Mouse (Mus musculus) olfactory bulb, adult 2 months (tissue): ENCODE results near the gene Sept8. TPM values are rescaled to one million over a fixed set of nuclear protein-coding genes. Genes with fewer than 3 reads are reported as not detected.
A peak's percentile ranks its signal among the peaks of the same experiment; 100 is the strongest.

Experiments
- H3K27ac ChIP-seq: fragments of 200-500 bp; 2 replicates; pipeline ENCODE4 v1.5.1; 2012; ENCODE audit warnings: low read depth, low read length; ENCODE audit not compliant: insufficient read depth
- H3K4me1 ChIP-seq: fragments of 200-500 bp; 2 replicates; pipeline ENCODE4 v1.6.1; 2012; ENCODE audit warnings: low read length; ENCODE audit not compliant: control insufficient read depth, insufficient read depth
- H3K4me3 ChIP-seq: fragments of 200-500 bp; 2 replicates; pipeline ENCODE4 v1.5.1; 2012; ENCODE audit warnings: mild to moderate bottlenecking, low read depth, low read length, moderate library complexity; ENCODE audit not compliant: insufficient read depth
- CTCF ChIP-seq: fragments of 200-500 bp; IDR thresholded peaks from 2 replicates; pipeline ENCODE4 v1.5.1; 2012; ENCODE audit warnings: low read depth, mild to moderate bottlenecking, low read length, moderate library complexity; ENCODE audit not compliant: insufficient read depth
- POLR2A ChIP-seq: fragments of 200-500 bp; IDR thresholded peaks from 2 replicates; pipeline ENCODE4 v1.6.1; 2012; ENCODE audit warnings: mild to moderate bottlenecking, low read depth, low read length, moderate library complexity; ENCODE audit not compliant: insufficient read depth
- WGBS: fragments of 180-500 bp; shearing (Covaris S2); methylation state at CpG from one replicate; pipeline ENCODE4 v1.1.7; 2018; 5-methylcytosine and 5-hydroxymethylcytosine counted together
- polyA plus RNA-seq: library from polyadenylated mRNA; stranded (reverse); fragments of >200 nt; gene quantifications from 2 replicates; pipeline ENCODE4 v1.2.4, GENCODE M21; 2012; ENCODE audit warnings: low replicate concordance; ENCODE audit not compliant: missing spikeins, insufficient read depth, insufficient read length

Gene Sept8
- 232 TPM in 1 of 2 replicates, not detected in the other for polyA plus RNA-seq

DNA sequence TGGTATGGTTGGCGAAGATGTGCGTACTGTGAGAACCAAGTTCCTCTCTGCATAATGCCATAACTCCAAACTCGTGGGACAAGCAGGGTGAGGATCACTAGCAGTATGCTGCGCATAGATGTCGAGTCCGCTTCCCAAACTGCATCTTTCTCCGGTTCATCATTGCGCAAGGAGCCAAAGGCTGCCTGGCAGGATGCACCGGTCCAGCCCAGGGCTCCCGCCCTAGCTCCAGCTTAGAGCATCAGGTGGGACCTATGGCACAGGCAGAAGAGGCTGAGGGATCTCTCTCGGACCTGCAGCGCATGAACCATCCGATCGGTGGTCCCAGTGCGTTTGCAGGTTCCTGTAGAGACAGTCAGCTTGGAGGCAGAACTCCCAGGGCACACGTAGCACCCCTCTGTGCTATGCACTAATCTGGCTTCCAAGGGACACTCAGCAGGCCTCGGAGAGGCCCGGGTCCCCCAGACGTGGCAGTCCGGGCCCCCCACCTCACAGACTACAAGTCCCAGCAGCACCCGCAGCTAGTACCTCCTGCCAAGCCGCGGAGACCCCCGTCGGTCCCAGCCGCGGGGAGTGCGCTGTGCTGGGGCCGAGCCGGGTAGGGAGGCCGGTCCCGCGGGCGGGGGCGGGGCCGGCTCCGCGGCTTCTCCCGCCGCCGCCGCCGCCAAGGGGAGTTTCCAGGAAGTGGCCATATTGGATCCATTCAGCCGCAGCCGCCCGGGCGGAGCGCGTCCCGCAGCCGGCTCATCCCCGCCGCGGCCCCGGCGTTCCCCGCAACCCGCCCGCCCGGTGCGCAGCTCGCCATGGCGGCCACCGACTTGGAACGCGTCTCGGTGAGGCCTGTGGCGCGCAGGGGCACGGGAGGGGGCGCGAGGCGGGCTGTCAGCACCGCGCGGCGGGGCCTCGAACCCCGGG lies at the start of gene Sept8:
Sept8 (plus strand) TSS at position 51 of the 915 bp plus-strand sequence.
- peaks cover 28% of the 10 kb centered on the region for H3K4me1 ChIP-seq
- WGBS = 6% methylated on average over 79 of the region's 79 CpGs
- TF ChIP-seq CTCF (no peak), POLR2A (peak; percentile 55)
- H3K4me3 ChIP-seq = peak within 1 kb of the TSS; percentile 64
- peak within 1 kb of the TSS; percentile 82 for H3K27ac ChIP-seq

DNA sequence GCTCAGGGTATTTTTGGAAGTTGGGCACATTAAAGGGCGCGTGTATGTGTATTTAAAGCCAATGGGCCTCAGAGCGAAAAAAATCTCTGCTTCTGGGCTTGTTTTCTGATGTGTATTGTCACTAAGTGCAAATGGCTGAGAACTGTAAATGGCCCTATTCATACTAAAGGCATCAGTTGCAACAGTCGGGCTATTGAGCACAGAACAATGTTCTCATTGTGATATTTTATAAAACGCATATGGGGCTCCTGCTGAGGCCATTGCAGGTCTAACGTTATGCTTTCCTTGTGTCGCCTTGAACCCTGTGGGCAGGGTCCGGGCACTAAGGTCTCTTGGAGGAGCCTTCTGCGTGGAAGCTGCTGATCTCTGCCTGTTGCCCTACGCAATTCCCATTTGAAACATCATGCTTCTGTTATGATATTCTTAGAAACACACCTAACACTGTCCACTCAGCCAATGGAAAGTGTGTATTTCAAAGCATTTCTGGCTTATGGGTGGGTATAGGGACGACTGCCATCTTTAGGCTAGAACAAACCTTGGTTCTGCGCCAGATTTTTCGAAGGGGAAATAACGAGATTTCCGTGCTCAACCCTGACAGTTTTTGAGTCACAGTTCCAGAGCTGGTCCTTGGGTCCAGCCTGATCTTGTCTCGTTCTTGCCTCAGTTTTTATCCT lies 49.6 kb upstream of the Sept8 start:
- Histone ChIP-seq H3K27ac (peak overlapping the region; percentile 87), H3K4me1 (peaks cover 26% of the 10 kb centered on the region), H3K4me3 (no peak overlapping the region)
- TF ChIP-seq CTCF = no peak
- no peak for TF ChIP-seq POLR2A
- WGBS = 11% methylated on average over 16 of the region's 16 CpGs

DNA sequence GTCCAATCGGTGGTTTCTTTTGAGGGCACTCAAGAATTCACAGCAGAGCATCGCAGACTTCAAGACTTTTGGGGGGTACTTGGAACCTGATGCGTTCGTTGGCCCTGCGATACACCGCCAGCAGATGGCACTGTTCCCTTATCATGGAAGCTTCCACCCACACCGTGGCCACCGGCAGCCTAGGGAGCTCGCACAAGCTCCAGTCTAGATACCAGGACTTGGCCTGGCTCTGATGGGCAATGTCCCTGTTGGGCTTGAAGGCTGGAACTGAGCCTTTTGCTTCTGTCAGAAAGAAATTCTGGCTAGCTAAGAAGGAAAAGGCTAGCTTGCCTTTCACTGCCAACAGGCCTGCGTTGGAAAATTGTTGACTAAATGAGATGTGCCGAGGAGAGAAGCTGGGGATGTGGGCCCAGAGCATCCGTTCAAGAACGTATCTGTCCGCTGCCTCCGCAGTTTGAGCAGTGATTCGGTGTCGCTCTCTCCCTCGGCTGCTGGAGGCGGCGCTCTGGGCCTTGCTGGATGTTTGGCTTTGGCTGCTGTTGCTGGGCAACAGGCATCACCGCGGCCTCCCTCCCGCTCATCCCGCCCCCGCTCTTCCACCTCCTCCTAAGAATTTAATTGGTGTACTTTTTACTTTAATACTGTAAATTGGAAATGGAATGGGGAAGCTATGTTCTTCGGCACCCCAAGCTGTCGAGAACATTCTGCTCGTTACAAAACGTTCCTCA lies 48.9 kb upstream of the Sept8 start, which contains the start of gene Gm9837:
Gm9837 (minus strand) TSS at position 512 of the 728 bp plus-strand sequence.
- TF ChIP-seq POLR2A = 0 out of 2 replicates have a peak, but pooled peaks have one; percentile 52
- TF ChIP-seq CTCF = peak; percentile 92
- H3K27ac ChIP-seq = peak within 1 kb of the TSS; percentile 87
- 2% methylated on average over 29 of the region's 29 CpGs for WGBS
- H3K4me3 ChIP-seq = peak within 1 kb of the TSS; percentile 14
- peaks cover 27% of the 10 kb centered on the region for H3K4me1 ChIP-seq

DNA sequence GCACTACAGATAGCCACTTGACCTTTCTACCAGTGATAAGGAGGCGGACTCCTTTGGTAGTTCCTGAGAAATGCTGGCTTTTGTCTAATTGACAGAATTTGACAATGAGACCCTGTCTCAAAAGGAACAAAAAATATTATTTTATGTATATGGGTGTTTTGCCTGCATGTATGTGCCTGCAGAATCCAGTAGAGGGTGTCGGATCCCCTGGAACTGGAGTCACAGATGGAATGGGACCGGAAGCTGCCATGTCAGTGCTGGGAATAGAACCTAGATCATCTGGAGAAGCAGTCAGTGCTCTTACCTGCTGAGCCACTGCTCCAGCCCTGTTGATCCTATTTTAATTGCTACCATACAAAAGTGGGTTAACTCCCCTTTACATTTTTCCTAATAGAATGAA lies 46.3 kb upstream of the Sept8 start:
- 87% methylated on average over 3 of the region's 3 CpGs for WGBS
- TF ChIP-seq POLR2A = no peak
- no peak for TF ChIP-seq CTCF
- no peak overlapping the region for H3K27ac ChIP-seq
- H3K4me3 ChIP-seq = no peak overlapping the region
- H3K4me1 ChIP-seq = peaks cover 17% of the 10 kb centered on the region

DNA sequence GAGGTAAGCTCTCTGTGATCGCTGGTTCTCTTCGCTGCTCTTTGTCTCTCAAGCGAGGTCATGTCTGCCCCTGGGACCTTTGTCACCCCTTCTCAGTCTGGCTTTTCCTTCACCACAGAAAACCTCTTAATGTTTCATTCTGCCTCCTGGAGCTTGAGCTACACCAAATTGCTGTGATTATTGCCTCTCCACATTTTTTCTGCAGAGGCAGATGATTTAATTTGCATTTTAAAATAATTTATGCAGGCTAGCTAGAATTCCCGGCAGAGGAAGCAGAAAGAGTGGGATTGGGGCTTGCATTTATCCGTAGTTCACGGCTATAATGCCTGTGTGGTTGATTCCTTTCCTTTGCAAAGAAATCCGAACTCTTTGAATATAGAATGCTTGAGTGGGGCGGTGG lies 43.4 kb upstream of the Sept8 start:
- peaks cover 25% of the 10 kb centered on the region for H3K4me1 ChIP-seq
- WGBS = 37% methylated on average over 8 of the region's 8 CpGs
- no peak overlapping the region for H3K4me3 ChIP-seq

DNA sequence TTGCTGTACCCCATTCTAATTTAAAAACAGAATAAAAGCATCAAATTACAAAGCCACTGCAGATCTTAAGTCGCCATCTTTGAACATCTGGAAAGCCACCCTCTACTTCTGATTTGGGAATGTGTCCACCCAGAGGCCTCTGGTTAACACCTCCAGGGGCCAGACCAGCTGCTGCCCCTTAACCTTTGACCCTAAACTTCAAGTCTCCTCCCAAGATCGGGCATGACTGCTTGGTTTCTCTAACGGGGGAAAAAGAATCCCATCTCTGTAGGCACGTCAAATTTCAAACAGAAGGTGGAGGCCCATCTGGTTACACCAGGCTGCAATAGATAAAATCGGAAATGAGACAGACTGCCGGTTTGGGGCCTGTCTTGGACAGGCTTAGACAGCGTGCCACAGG lies 41.2 kb upstream of the Sept8 start:
- WGBS = 80% methylated on average over 7 of the region's 7 CpGs
- H3K4me1 ChIP-seq = peaks cover 19% of the 10 kb centered on the region

More for the DNA sequence above, 43.4 kb upstream of the Sept8 start:
- no peak for TF ChIP-seq CTCF
- TF ChIP-seq POLR2A = no peak
- H3K27ac ChIP-seq = no peak overlapping the region

DNA sequence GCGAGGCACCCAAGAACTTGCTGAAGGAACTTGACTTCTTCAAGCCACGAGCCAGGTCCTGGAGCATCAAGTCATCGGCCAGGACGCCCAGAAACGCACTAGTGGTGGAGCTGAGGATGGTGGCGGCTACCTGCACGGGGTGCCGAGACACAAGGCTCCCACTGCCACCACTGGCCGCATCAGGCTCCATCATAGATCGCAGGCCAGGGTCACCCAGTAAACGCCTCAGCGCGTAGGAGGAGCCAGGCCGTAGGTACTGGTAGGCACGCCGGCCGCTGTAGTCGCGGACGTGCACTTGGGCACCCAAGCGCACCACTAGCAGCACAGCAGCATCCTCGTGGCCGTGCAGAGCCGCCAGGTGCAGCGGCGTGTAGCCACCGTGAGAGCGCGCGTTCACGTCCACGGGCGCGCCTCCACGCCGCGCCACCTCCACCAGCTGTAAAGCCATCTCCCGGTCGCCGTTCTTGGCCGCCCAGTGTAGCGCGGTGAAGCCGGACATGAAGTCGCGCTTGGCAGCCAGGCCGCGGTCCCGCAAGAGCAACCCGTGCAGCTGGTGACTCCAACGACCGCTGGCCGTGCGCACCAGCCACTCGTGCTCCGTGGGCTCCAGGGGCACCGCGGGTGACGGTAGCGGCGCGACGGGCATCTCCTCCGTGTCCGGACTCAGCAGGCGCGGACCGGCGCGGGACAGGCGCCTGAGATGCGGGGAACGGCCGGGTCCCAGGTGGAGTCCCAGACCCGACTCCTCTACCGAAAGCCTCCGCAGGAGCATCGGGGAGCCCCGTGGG lies 40.5 kb upstream of the Sept8 start:
- peaks cover 19% of the 10 kb centered on the region for H3K4me1 ChIP-seq
- TF ChIP-seq CTCF = no peak
- 12% methylated on average over 79 of the region's 79 CpGs for WGBS
- peak overlapping the region; percentile 57 for H3K4me3 ChIP-seq
- no peak overlapping the region for H3K27ac ChIP-seq

More for the DNA sequence above, 41.2 kb upstream of the Sept8 start:
- Histone ChIP-seq H3K4me3 (0 out of 2 replicates have a peak overlapping the region, but pooled peaks have one; percentile 57), H3K27ac (no peak overlapping the region)
- TF ChIP-seq POLR2A = no peak
- no peak for TF ChIP-seq CTCF

DNA sequence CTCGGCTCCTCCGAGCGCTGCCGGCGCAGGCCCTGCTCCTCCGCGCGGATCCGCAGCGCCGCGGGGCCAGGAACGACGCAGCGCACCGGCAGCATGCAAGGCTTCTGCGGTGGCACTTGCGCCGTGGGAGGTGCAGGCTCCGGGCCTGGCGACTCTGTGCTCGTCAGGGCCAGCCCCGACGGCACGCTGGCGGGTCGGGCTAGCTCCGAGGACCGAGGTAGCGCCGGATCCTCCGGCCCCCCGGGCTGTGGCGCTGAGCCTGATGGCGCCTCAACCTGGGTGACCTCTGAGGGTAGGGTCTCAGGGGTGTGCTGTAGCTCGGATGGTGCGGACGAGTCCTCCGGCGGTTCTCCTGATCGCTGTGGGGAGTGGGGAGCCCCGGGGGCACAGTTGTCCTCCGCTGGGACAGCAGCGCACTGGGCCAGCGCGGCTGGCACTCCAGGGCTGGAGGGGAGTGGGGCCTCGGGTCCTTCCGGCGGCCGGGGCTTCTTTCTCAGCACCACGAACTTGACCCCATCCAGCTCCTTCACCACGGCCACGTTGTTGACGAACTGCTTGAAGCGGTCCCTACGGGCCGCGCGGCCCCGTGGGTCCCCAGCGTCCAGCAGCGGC lies 39.8 kb upstream of the Sept8 start:
- peak overlapping the region; percentile 57 for H3K4me3 ChIP-seq
- peaks cover 19% of the 10 kb centered on the region for H3K4me1 ChIP-seq
- TF ChIP-seq CTCF (no peak), POLR2A (no peak)
- 0 out of 2 replicates have a peak overlapping the region, but pooled peaks have one; percentile 0 for H3K27ac ChIP-seq
- 1% methylated on average over 62 of the region's 62 CpGs for WGBS
